Comparison of ENCODE assay signal across 10 mouse cellular contexts in the genomic region with DNA sequence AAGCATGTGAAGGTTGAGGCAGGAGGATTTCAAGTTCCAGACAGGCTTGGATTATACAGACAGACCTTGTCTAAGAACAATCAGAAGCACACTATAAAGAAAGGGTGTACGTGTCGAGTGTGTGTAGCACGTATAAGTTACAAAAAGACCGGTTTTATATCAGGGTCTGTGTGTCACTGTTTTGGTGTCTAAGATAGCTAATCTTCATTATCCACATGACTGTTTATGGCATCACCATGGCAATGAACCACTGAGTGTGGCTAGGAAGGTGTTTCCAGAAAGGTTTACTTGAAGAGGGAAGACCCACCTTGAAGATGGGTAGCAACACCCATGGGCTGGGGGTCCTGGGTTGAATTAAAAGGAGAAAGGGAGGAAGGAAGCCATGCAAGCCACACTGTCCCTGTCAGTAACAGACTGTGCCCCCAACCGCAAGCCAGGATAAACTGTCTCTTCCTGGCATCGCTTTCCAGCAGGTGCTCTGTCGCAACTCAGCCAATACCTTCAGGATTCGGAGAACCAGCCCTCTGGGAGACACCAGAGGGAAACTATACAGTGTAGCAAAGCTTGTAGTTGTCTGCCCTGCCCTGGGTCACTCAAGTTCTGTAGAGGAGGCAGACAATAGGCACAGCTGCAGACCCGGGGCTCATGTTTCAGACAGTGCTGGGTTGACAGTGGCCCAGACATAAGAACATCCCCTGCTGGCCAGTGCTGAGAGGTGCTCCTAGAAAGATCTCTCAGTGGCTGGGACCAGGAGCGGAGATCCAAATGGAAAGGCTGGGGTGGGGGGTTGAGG. TPM values are rescaled to one million over a fixed set of nuclear protein-coding genes. Genes with fewer than 3 reads are reported as not detected.
A peak's percentile ranks its signal among the peaks of the same experiment; 100 is the strongest.
DNase-seq lines count a peak whose midpoint lies in the region; ATAC-seq and TF ChIP-seq lines count a peak whose summit lies in the region.
"Had no signal": no experiment of that assay in that cellular context is flagged by ENCODE, and none has a peak within 500 bp of the region (broad histone marks: within the 10 kb centered on the region; RNA-seq: fewer than 3 reads in every experiment).

No protein-coding gene starts in this region.

- no peak for ATAC-seq in lung, postnatal 0 days
- ATAC-seq in megakaryocyte progenitor cell, adult 5-6 weeks (replicated peaks; ENCODE audit: poor library complexity): peak; percentile 21

- WGBS in lung, postnatal 0 days: 63% methylated on average over 10 of the region's 10 CpGs
- 69% methylated on average over 10 of the region's 10 CpGs for WGBS in embryonic facial prominence, embryonic 10.5 days

- no peak overlapping the region for H3K4me2 ChIP-seq in lung, postnatal 0 days (replicated peaks; ENCODE audit: low read depth, low read length)
- H3K4me2 ChIP-seq: heart, embryonic 13.5 days had no signal

- TF ChIP-seq CTCF in lung, postnatal 0 days (IDR thresholded peaks at IDR 0.05): peak; percentile 37

- DNase-seq in embryo, embryonic 10 days (ENCODE audit: low spot score): peak; percentile 70
- no peak for DNase-seq in embryo, embryonic 9.5 days (ENCODE audit: extremely low spot score)
- no peak for DNase-seq in lung, postnatal 0 days (ENCODE audit: low spot score)
- no peak for DNase-seq in lung, adult 18-20 months
- peak; percentile 55 for DNase-seq in embryonic facial prominence, embryonic 10.5 days (ENCODE audit: low spot score)
- no peak for DNase-seq in ovary, postnatal 36 days (ENCODE audit: low spot score)
- DNase-seq in kidney, postnatal 36 days: no peak

- no peak overlapping the region for H3K4me3 ChIP-seq in lung, postnatal 0 days (ENCODE audit: low read depth, low read length)
- H3K4me3 ChIP-seq in embryonic facial prominence, embryonic 10.5 days: no peak overlapping the region
- H3K4me3 ChIP-seq: erythroblast, embryonic 14.5 days; heart, embryonic 13.5 days had no signal

- H3K4me1 ChIP-seq in lung, postnatal 0 days (ENCODE audit: insufficient read depth, low read depth, low read length): no peaks in the 10 kb centered on the region; the same call in 1 of the 2 replicates
- H3K4me1 ChIP-seq in embryonic facial prominence, embryonic 10.5 days: peaks cover 24% of the 10 kb centered on the region

- no peaks in the 10 kb centered on the region for H3K9me3 ChIP-seq in lung, postnatal 0 days (ENCODE audit: low read length)
- H3K9me3 ChIP-seq in embryonic facial prominence, embryonic 10.5 days: no peaks in the 10 kb centered on the region
- H3K9me3 ChIP-seq: heart, embryonic 13.5 days had no signal

- no peaks in the 10 kb centered on the region for H3K36me3 ChIP-seq in lung, postnatal 0 days (ENCODE audit: insufficient read depth, low read length)
- no peaks in the 10 kb centered on the region for H3K36me3 ChIP-seq in embryonic facial prominence, embryonic 10.5 days (replicated peaks)
- H3K36me3 ChIP-seq: heart, embryonic 13.5 days had no signal

- H3K9ac ChIP-seq in lung, postnatal 0 days (replicated peaks; ENCODE audit: low read depth): no peak overlapping the region
- H3K9ac ChIP-seq: heart, embryonic 13.5 days had no signal

- TF ChIP-seq EP300 in lung, postnatal 0 days (IDR thresholded peaks at IDR 0.05): no peak

- no peaks in the 10 kb centered on the region for H3K27me3 ChIP-seq in lung, postnatal 0 days (replicated peaks; ENCODE audit: insufficient read depth, low read length)
- peaks cover 44% of the 10 kb centered on the region for H3K27me3 ChIP-seq in embryonic facial prominence, embryonic 10.5 days (replicated peaks; ENCODE audit: low read depth, poor library complexity, severe bottlenecking)

- no peak overlapping the region for H3K27ac ChIP-seq in lung, postnatal 0 days (ENCODE audit: low read length)
- 0 out of 2 replicates have a peak overlapping the region, but pooled peaks have one; percentile 48 for H3K27ac ChIP-seq in embryonic facial prominence, embryonic 10.5 days (replicated peaks)
- H3K27ac ChIP-seq: heart, embryonic 13.5 days had no signal

RNA-seq across cellular contexts. Expression of a gene that starts 7.1 kb away (rescaled TPM):
- polyA plus RNA-seq in lung, postnatal 0 days (2015; fragmentation: Nextera tagmentation; extraction: Ambion mirVana): 1.1 and 1.2 TPM in 2 replicates
- polyA plus RNA-seq in embryonic facial prominence, embryonic 10.5 days (2016; fragmentation: Nextera tagmentation; extraction: Ambion mirVana): 0.24 and 0.26 TPM in 2 replicates
- total RNA-seq in megakaryocyte progenitor cell, adult 5-6 weeks (2015): 10.1 and 13.1 TPM in 2 replicates
- 19.5 and 21.1 TPM in 2 replicates for total RNA-seq in megakaryocyte progenitor cell, adult 5-6 weeks (2017)

RNA-seq across cellular contexts. Expression of a gene that starts 30.0 kb away (rescaled TPM):
- polyA plus RNA-seq in lung, postnatal 0 days (2015; fragmentation: Nextera tagmentation; extraction: Ambion mirVana): 126 and 127 TPM in 2 replicates
- polyA plus RNA-seq in embryonic facial prominence, embryonic 10.5 days (2016; fragmentation: Nextera tagmentation; extraction: Ambion mirVana): 218 and 234 TPM in 2 replicates
- 58.1 and 65.3 TPM in 2 replicates for total RNA-seq in megakaryocyte progenitor cell, adult 5-6 weeks (2015)
- 26.9 and 30.1 TPM in 2 replicates for total RNA-seq in megakaryocyte progenitor cell, adult 5-6 weeks (2017)

Comparison
In these comparisons a context has a peak if more than half of its experiments do, and no peak if none do; other contexts are left out.
1. DNase-seq: peak in embryo, embryonic 10 days (single experiment) and embryonic facial prominence, embryonic 10.5 days (single experiment); none in embryo, embryonic 9.5 days (single experiment), lung, postnatal 0 days (single experiment), lung, adult 18-20 months (0 of 2), ovary, postnatal 36 days (single experiment) and kidney, postnatal 36 days (0 of 2).